Mouse (Mus musculus) v-Abl transformed pro-B cells (cell line): ENCODE results near the gene Wdr38.

Source experiments
- in situ Hi-C, 2 experiments: fragments of 400-800 bp; cut with MboI; formaldehyde crosslinking; loops; one replicate each; pipeline ENCODE4 v1.15.1; 2025; ENCODE audit not compliant: unreplicated experiment in 2 of 2

Wdr38 gene

DNA sequence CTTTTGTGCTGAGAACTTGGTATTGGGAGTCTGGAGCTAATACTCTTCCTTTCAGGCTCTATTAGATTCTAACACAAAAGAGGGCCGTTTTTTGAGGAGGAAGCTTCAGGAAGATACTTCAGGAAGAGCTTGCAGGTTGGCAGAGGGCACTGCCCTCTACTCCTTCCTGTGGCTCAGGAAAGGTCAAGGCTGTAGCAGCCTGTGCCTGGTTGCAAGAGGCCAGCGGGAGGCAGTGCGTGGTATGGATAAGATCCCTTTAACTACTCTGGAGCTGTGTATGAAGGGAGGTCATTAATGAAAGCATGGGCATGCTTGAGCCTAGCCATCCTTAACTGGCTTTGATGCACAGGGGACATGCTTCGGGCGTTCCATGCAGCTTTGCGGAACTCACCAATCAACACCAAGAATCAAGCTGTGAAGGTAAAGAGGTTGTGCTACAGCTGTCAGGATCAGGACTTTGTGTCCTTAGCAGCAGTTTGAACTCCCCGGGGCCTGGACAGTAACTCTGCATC lies 15.5 kb downstream of the Wdr38 start:
- in situ Hi-C loops, result loop anchor here (5.0 to 25.0 kb wide), 3 partner anchors 174 to 1651 kb away; partner anchors contain the start of gene Pdcl (in 1 of the 2)

DNA sequence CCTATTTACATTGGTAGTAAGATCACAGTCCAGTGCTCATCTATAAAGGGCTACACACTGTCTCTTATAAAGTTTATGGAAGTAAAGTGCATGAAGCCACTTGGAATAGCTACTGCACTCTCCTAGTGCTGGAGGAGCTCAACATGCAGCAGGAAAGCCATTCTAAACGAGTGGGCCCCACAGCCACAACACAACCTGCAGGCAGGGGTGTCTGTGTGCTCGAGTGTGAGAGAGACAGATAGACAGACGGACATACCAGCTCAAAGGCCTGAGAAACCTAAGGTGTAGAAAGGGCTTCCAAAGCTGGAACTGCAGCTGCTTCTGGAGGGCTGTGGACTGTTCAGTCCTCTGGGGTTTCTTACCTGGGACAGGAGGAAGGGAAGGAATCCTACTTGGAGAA lies 19.3 kb downstream of the Wdr38 start:
- in situ Hi-C loops, result loop anchor here (5.0 to 25.0 kb wide), 2 partner anchors 46 to 1654 kb away; partner anchors contain the start of gene Pdcl (in 1 of the 2)

DNA sequence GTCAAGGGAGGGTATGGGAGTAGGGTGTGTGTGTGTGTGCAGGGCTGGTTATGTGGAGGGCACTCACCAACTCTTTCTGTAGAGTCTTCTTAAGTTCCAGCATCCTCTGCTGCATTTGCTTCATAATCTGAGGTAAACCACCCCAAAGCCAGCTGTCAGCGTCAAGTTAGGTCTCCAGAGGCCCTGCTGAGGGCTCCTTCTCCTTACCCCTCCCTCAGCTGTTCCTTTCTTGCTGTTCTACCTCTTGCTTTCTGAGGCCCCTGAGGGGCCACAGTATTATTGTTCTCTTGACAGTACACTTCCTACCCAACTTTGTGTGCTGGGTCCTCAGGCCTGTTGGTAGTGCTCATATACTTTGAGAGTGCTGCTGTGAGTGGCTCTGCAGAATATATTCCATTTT lies 22.7 kb downstream of the Wdr38 start:
- in situ Hi-C loops, result loop anchor here in 1 of 2 experiments (25.0 kb wide), 1 partner anchor 1658 kb away; the partner anchor contains the start of gene Pdcl

DNA sequence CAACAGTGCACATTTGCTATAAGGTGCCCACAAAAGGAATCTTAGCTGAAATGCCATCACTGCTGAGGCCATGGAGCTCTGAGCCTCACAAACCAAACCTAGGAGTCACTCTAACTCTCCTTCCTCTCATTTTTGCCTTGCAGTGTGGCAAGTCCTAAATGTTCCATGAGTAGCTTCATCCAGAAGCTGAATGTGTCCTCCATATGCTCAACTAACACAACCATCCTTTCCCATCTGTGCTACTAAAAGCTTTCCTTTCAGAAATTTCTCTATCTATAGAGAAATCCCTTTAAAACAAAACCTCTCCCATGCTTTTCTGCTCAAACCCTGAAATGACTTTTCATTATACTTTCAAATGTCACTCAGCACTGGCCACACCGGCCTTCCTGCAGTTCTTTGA lies 34.3 kb downstream of the Wdr38 start:
- in situ Hi-C loops, result no loop called here

DNA sequence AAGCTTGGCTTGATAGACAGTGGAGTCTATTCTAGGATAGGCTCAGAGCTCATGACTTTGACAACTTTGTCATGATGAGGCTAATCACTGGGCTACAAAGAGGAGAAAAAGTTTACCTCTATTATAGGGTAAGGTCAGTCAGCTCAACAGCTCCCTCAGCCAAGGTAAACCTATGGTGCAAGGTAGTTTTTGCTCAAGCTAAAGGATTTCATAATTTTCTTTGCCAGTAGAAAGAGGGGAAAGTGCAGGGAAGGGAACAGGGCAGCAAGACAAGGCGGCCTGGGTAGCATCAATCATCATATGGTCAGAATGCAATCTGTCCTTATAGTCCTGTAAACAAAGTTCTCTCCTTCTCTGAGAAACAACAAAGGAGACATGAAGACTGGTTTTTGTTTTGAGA lies 42.9 kb downstream of the Wdr38 start:
- in situ Hi-C loops, result no loop called here

DNA sequence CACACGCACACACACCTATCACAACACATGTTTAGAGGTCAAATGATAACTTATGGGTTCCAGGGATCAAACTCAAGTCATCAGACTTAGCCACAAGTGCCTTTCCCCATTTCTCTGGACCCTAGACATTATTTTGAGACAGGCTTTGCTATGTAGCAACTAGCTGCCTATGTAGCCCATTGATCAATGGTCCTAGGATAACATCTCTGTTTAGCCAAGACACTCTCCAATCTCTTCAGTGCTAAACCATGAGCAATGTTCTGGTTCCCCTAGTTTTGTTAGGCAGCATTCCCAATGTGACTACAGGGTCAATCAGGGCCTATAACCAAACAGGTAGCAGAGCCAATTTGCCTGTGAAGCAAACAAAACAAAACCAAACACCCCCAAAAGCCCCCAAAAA lies 51.2 kb downstream of the Wdr38 start:
- in situ Hi-C loops, result no loop called here
